Mouse (Mus musculus) stomach, postnatal 0 days (tissue): ENCODE results near the gene Dgki. TPM values are rescaled to one million over a fixed set of nuclear protein-coding genes. Genes with fewer than 3 reads are reported as not detected.

ENCODE experiments used
- ATAC-seq: fragments of 200-750 bp; cut with Nextera tagmentation; 2 replicates; pipeline ENCODE4 v1.8.0; 2017; ENCODE audit not compliant: low FRiP score, low TSS enrichment
- DNase-seq: peaks from one replicate; pipeline ENCODE4 v3.0.0-alpha.2; 2016; ENCODE audit warnings: low spot score
- H3K27ac ChIP-seq: fragments of 300-500 bp; sonication (generic); replicated peaks from 2 replicates; pipeline ENCODE4 v1.5.1; 2014; ENCODE audit warnings: mild to moderate bottlenecking, control low read depth
- H3K27me3 ChIP-seq: fragments of 300-500 bp; sonication (generic); 2 replicates; pipeline ENCODE4 v1.6.1; 2014; ENCODE audit warnings: low read length; ENCODE audit not compliant: control insufficient read depth, insufficient read depth
- H3K36me3 ChIP-seq: fragments of 300-500 bp; sonication (generic); 2 replicates; pipeline ENCODE4 v1.6.1; 2014; ENCODE audit warnings: low read length, mixed read lengths; ENCODE audit not compliant: control insufficient read depth, insufficient read depth
- H3K4me1 ChIP-seq: fragments of 300-500 bp; sonication (generic); replicated peaks from 2 replicates; pipeline ENCODE4 v1.6.1; 2014; ENCODE audit warnings: antibody characterized with exemption; ENCODE audit not compliant: control insufficient read depth, insufficient read depth
- H3K4me2 ChIP-seq: fragments of 300-500 bp; sonication (generic); replicated peaks from 2 replicates; pipeline ENCODE4 v1.6.1; 2014; ENCODE audit warnings: low read depth, mild to moderate bottlenecking, control low read depth, moderate library complexity
- H3K4me3 ChIP-seq: fragments of 300-500 bp; sonication (generic); 2 replicates; pipeline ENCODE4 v1.5.1; 2014; ENCODE audit warnings: low read depth, low read length, control low read depth
- H3K9ac ChIP-seq: fragments of 300-500 bp; sonication (generic); 2 replicates; pipeline ENCODE4 v1.6.1; 2014; ENCODE audit warnings: mild to moderate bottlenecking, low read length, control low read depth, mixed read lengths
- H3K9me3 ChIP-seq: fragments of 300-500 bp; sonication (generic); 2 replicates; pipeline ENCODE4 v1.6.1; 2016; ENCODE audit warnings: low read length; ENCODE audit not compliant: control insufficient read depth
- CTCF ChIP-seq: IDR thresholded peaks from 2 replicates; pipeline ENCODE4 v1.5.1; 2016; ENCODE audit warnings: antibody characterized with exemption, low read depth, mild to moderate bottlenecking, moderate library complexity
- EP300 ChIP-seq: optimal IDR thresholded peaks from 2 replicates; pipeline ENCODE3; 2016; ENCODE audit warnings: antibody characterized with exemption
- WGBS: fragments of 180-500 bp; shearing (Covaris S2); extraction: QIAGEN DNeasy Blood & Tissue Kit; methylation state at CpG from one replicate; pipeline ENCODE4 v1.1.7; 2014; 5-methylcytosine and 5-hydroxymethylcytosine counted together
- polyA plus RNA-seq: library from polyadenylated mRNA; unstranded; fragments of >200 nt; fragmentation: Nextera tagmentation; extraction: Ambion mirVana; gene quantifications from 2 replicates; pipeline ENCODE4 v1.2.1, GENCODE M21; 2015

Gene Dgki
- polyA plus RNA-seq, 1 experiment from 2014 or later: 0.39 TPM

DNA sequence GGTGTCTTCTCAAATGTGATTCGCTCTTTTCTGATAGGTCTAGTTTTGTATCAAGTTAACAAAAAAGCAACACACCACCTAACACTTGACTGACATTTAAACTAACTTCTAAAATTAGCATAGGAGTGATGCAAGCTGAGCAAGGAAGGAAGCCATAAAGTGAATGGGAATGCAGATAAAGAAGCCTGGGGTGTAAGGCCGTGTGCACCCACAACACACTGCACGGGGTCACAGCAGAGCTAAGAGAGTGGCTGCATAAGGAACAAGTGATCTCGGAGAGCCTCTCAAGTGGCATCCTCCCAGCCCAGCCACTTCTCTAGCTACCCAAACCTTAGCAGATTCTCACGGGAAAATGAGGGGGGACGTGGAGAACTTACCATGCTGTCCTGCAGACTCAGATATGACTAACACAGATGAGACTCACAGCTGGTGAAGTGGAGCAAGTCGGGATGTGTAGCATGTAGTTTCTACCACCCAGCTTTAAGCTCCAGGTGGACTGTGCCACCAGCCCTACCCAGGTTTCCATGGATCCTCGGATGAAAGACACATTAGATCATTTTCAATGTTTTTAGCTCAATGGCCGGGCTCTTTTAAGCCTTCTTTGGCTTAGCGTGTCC, 38.6 kb downstream of the Dgki start:
- WGBS: 85% methylated on average over 10 of the region's 10 CpGs
- Histone ChIP-seq H3K27me3 (no peaks in the 10 kb centered on the region), H3K9me3 (no peaks in the 10 kb centered on the region), H3K9ac (no peak overlapping the region), H3K36me3 (no peaks in the 10 kb centered on the region), H3K4me3 (no peak overlapping the region), H3K4me2 (no peak overlapping the region), H3K4me1 (no peaks in the 10 kb centered on the region), H3K27ac (no peak overlapping the region)
- DNase-seq (no peak), ATAC-seq (no peak)
- no peak for TF ChIP-seq CTCF
- no peak for TF ChIP-seq EP300

DNA sequence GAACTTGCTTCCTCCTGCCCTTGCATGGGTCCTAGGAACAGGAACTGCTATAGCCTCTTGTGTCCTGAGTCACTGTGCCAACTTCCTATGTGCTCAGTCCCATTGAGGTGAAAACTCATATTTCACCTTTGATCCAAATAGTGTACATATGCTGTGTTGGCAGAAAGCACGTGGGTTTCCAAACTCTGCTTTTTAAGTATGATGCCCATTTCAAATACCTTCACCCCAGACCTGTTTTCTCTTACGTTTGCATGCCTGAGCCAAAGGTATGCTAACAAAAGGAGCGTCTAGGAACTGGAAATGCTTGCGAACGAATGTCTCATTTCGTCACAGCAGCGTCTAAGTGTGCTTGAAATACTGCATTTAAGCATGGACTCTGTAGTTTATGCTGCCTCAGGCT, 41.3 kb downstream of the Dgki start:
- H3K36me3 ChIP-seq: no peaks in the 10 kb centered on the region
- no peak for TF ChIP-seq EP300
- TF ChIP-seq CTCF: no peak
- no peaks in the 10 kb centered on the region for H3K4me1 ChIP-seq
- no peak overlapping the region for H3K4me2 ChIP-seq
- DNase-seq (no peak), ATAC-seq (no peak)
- H3K27me3 ChIP-seq: no peaks in the 10 kb centered on the region
- H3K9me3 ChIP-seq: no peaks in the 10 kb centered on the region
- no peak overlapping the region for H3K27ac ChIP-seq
- H3K4me3 ChIP-seq: no peak overlapping the region
- H3K9ac ChIP-seq: no peak overlapping the region
- 74% methylated on average over 7 of the region's 7 CpGs for WGBS

DNA sequence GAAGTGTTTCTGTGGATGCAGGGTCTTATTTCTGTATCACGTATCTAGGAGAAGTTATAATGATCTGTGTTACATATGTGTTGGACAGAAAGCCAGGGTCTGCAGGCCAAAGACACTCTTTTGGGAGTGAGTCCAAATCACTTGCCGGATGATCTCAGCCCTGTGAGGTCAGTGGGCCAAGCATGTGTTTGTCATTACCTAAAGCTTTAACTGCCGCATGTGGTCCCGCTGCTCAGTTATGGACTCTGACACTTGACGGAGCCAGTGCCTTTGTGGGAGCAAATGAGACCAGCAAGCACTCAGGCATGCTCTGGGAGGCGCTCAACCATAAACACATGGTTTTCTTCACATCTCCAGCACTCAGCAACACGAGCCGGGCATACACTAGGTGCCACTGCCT, 45.8 kb downstream of the Dgki start:
- no peak overlapping the region for H3K27ac ChIP-seq
- H3K4me1 ChIP-seq: no peaks in the 10 kb centered on the region
- no peak overlapping the region for H3K4me2 ChIP-seq
- H3K4me3 ChIP-seq: no peak overlapping the region
- H3K9ac ChIP-seq: no peak overlapping the region
- H3K9me3 ChIP-seq: no peaks in the 10 kb centered on the region
- TF ChIP-seq CTCF (peak; percentile 29; the same call in 1 of the 2 replicates), EP300 (no peak)
- WGBS: 51% methylated on average over 8 of the region's 8 CpGs
- DNase-seq (no peak), ATAC-seq (no peak)
- H3K36me3 ChIP-seq: no peaks in the 10 kb centered on the region
- H3K27me3 ChIP-seq: no peaks in the 10 kb centered on the region

DNA sequence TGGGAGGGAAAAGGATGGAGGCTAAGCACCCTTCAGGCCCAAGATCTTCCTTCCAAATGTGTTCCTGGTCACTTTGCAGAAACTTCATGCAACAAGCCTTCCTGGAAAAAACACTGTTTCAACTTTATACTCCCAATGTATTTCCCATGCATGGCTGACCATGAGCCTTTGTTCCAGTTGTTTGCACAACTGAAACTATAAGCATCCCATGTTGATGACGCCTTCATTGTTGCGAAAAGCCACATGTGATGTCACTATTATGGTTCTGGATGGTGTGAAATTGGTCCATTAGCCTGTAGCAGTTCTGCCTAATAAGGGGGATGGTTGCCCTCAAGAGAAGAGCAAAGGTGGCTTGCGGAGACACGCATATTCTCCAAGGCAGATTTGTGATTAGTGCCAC, 47.4 kb downstream of the Dgki start:
- H3K4me2 ChIP-seq: no peak overlapping the region
- no peak for ATAC-seq
- no peaks in the 10 kb centered on the region for H3K9me3 ChIP-seq
- TF ChIP-seq EP300 (no peak), CTCF (no peak)
- no peaks in the 10 kb centered on the region for H3K36me3 ChIP-seq
- H3K4me1 ChIP-seq: no peaks in the 10 kb centered on the region
- no peak overlapping the region for H3K27ac ChIP-seq
- no peak overlapping the region for H3K4me3 ChIP-seq
- H3K9ac ChIP-seq: no peak overlapping the region
- no peak for DNase-seq
- 95% methylated on average over 4 of the region's 4 CpGs for WGBS
- H3K27me3 ChIP-seq: no peaks in the 10 kb centered on the region

DNA sequence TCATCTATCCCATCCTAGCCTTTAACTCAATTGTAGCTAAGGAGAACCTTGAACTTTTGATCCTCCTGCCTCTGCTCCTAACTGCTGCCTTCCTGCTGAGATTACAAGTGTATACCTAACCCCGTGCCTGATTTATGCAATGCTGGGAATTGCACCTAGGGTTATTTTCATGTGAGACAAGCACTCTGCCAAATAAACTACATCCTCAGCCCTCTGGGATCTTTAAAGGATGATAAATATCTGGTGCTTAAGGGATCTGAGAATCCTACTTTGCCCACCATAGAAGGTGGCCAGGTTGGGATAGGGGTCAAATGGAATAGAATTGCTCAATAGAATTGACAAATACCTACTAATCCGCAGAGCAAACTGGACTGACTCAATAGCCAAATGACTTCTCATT, 49.3 kb downstream of the Dgki start:
- Histone ChIP-seq H3K9ac (no peak overlapping the region), H3K4me3 (no peak overlapping the region), H3K9me3 (no peaks in the 10 kb centered on the region), H3K36me3 (no peaks in the 10 kb centered on the region), H3K4me2 (no peak overlapping the region), H3K27me3 (no peaks in the 10 kb centered on the region), H3K27ac (no peak overlapping the region), H3K4me1 (no peaks in the 10 kb centered on the region)
- TF ChIP-seq CTCF (no peak), EP300 (no peak)
- no peak for DNase-seq
- no peak for ATAC-seq
- WGBS: 78% methylated on average over 2 of the region's 2 CpGs

DNA sequence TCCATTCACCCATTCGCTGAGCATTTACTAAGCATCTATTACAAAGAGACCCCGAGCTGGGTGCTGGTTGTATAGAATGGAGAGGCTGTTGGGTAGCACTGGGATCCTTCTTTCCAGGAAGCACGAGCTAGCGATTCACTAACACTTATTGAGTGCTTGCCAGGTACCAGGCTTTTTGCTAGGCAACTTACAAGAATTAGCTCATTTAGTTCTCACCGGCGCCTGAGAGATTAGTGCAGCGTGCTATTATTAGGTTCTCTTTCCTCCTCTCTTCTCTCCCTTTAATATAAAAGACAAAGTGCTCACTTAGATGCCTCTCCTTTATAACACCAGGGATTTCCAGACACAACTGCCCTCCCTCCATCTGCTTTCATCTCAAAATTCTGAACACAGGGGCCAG, 54.2 kb downstream of the Dgki start:
- DNase-seq (no peak), ATAC-seq (no peak)
- H3K9me3 ChIP-seq: no peaks in the 10 kb centered on the region
- 84% methylated on average over 7 of the region's 7 CpGs for WGBS
- H3K4me1 ChIP-seq: no peaks in the 10 kb centered on the region
- TF ChIP-seq CTCF: no peak
- no peak for TF ChIP-seq EP300
- H3K9ac ChIP-seq: no peak overlapping the region
- no peaks in the 10 kb centered on the region for H3K27me3 ChIP-seq
- H3K27ac ChIP-seq: no peak overlapping the region
- no peaks in the 10 kb centered on the region for H3K36me3 ChIP-seq
- H3K4me3 ChIP-seq: no peak overlapping the region
- no peak overlapping the region for H3K4me2 ChIP-seq
